Mouse (Mus musculus) MEL (cell line): ENCODE data around the gene Clhc1. TPM values are rescaled to one million over a fixed set of nuclear protein-coding genes. Genes with fewer than 3 reads are reported as not detected.

ENCODE experiments used
- DNase-seq: peaks from one replicate; pipeline ENCODE4 v3.0.0; 2011; ENCODE audit warnings: low read depth, low spot score
- H3K27ac ChIP-seq: 2 replicates; pipeline ENCODE4 v1.5.1; 2012; ENCODE audit warnings: low read depth, mild to moderate bottlenecking, control low read depth, low read length, moderate library complexity; ENCODE audit not compliant: control insufficient read depth
- H3K27me3 ChIP-seq, 2 experiments: fragments of 150-350 bp in 1 of 2; sonication (generic) in 1 of 2; 2 replicates each; pipeline ENCODE4 v1.6.1; 2012; ENCODE audit warnings: low read length in 2 of 2, mild to moderate bottlenecking in 2 of 2, improper control_type of control experiment in 1 of 2, moderate library complexity in 1 of 2; ENCODE audit not compliant: insufficient read depth in 2 of 2, control insufficient read depth in 1 of 2
- H3K36me3 ChIP-seq, 2 experiments: 2 replicates each; pipeline ENCODE4 v1.6.1; 2012 to 2014; ENCODE audit warnings: low read length in 2 of 2, improper control_type of control experiment in 1 of 2, inconsistent platforms in 1 of 2, mild to moderate bottlenecking in 1 of 2; ENCODE audit not compliant: insufficient read depth in 2 of 2, control insufficient read depth in 1 of 2
- H3K4me1 ChIP-seq, 2 experiments: fragments of 150-350 bp in 1 of 2; sonication (generic) in 1 of 2; 2 replicates each; pipeline ENCODE4 v1.6.1; 2012; ENCODE audit warnings: low read length in 2 of 2, improper control_type of control experiment in 1 of 2, mild to moderate bottlenecking in 1 of 2; ENCODE audit not compliant: insufficient read depth in 2 of 2, control insufficient read depth in 1 of 2
- H3K4me3 ChIP-seq, 2 experiments: fragments of 150-350 bp in 1 of 2; sonication (generic) in 1 of 2; 2 replicates each; pipeline ENCODE4 v1.5.1; 2012; ENCODE audit warnings: low read depth in 2 of 2, low read length in 2 of 2, mild to moderate bottlenecking in 2 of 2, moderate library complexity in 2 of 2, control low read depth in 1 of 2, improper control_type of control experiment in 1 of 2; ENCODE audit not compliant: control insufficient read depth in 1 of 2, insufficient read depth in 1 of 2
- H3K79me2 ChIP-seq: 2 replicates; pipeline ENCODE4 v1.6.1; 2012; ENCODE audit warnings: mild to moderate bottlenecking, low read length, moderate library complexity; ENCODE audit not compliant: control insufficient read depth, poor library complexity, insufficient read depth
- H3K9ac ChIP-seq: 2 replicates; pipeline ENCODE4 v1.6.1; 2012; ENCODE audit warnings: low read depth, mild to moderate bottlenecking, control low read depth, low read length, moderate library complexity; ENCODE audit not compliant: control insufficient read depth, poor library complexity, severe bottlenecking
- H3K9me3 ChIP-seq: fragments of 150-350 bp; sonication (generic); replicated peaks from 2 replicates; pipeline ENCODE4 v1.6.1; 2012; ENCODE audit warnings: mild to moderate bottlenecking, low read length, improper control_type of control experiment, moderate library complexity; ENCODE audit not compliant: insufficient read depth
- BHLHE40 ChIP-seq: IDR thresholded peaks from 2 replicates; pipeline ENCODE4 v1.6.1; 2012; ENCODE audit warnings: low read depth, mild to moderate bottlenecking, inconsistent platforms, low read length, improper control_type of control experiment, borderline replicate concordance
- CHD1 ChIP-seq: IDR thresholded peaks from 2 replicates; pipeline ENCODE4 v1.6.1; 2012; ENCODE audit warnings: low read depth, mild to moderate bottlenecking, inconsistent platforms, low read length, improper control_type of control experiment
- CHD2 ChIP-seq: IDR thresholded peaks from 2 replicates; pipeline ENCODE4 v1.6.1; 2011; ENCODE audit warnings: low read length, improper control_type of control experiment
- E2F4 ChIP-seq: IDR thresholded peaks from 2 replicates; pipeline ENCODE4 v1.6.1; 2011; ENCODE audit warnings: low read depth, low read length, improper control_type of control experiment, borderline replicate concordance
- ELF1 ChIP-seq: IDR thresholded peaks from 2 replicates; pipeline ENCODE4 v1.6.1; 2014; ENCODE audit warnings: low read depth, mild to moderate bottlenecking, inconsistent platforms, low read length, improper control_type of control experiment, moderate library complexity
- EP300 ChIP-seq, 2 experiments: IDR thresholded peaks; 2 replicates each; pipeline ENCODE4 v1.6.1; 2011; ENCODE audit warnings: improper control_type of control experiment in 2 of 2, low read length in 2 of 2, low read depth in 1 of 2, mild to moderate bottlenecking in 1 of 2
- ETS1 ChIP-seq: IDR thresholded peaks from 2 replicates; pipeline ENCODE4 v1.6.1; 2012; ENCODE audit warnings: low read depth, mild to moderate bottlenecking, inconsistent platforms, low read length, improper control_type of control experiment, moderate library complexity
- GATA1 ChIP-seq: IDR thresholded peaks from 2 replicates; pipeline ENCODE4 v1.6.1; 2011; ENCODE audit warnings: low read depth, low read length, improper control_type of control experiment
- HCFC1 ChIP-seq: IDR thresholded peaks from 2 replicates; pipeline ENCODE4 v1.6.1; 2012; ENCODE audit warnings: low read depth, mild to moderate bottlenecking, inconsistent platforms, low read length, improper control_type of control experiment, moderate library complexity
- JUND ChIP-seq: IDR thresholded peaks from 2 replicates; pipeline ENCODE4 v1.6.1; 2011; ENCODE audit warnings: low read depth, mild to moderate bottlenecking, improper control_type of control experiment, low read length
- KAT2A ChIP-seq: conservative IDR thresholded peaks from 2 replicates; pipeline ENCODE4 v1.6.1; 2012; ENCODE audit warnings: low read depth, low read length, improper control_type of control experiment, inconsistent platforms
- MAX ChIP-seq: IDR thresholded peaks from 2 replicates; pipeline ENCODE4 v1.6.1; 2011; ENCODE audit warnings: low read length, improper control_type of control experiment
- MAZ ChIP-seq: IDR thresholded peaks from 2 replicates; pipeline ENCODE4 v1.6.1; 2012; ENCODE audit warnings: low read depth, mild to moderate bottlenecking, inconsistent platforms, low read length, improper control_type of control experiment
- MEF2A ChIP-seq: IDR thresholded peaks from 2 replicates; pipeline ENCODE4 v1.6.1; 2014; ENCODE audit warnings: low read depth, mild to moderate bottlenecking, inconsistent platforms, low read length, improper control_type of control experiment; ENCODE audit not compliant: poor library complexity, insufficient replicate concordance, severe bottlenecking; ENCODE audit errors: extremely low read depth
- MXI1 ChIP-seq: IDR thresholded peaks from 2 replicates; pipeline ENCODE4 v1.6.1; 2011; ENCODE audit warnings: mild to moderate bottlenecking, low read depth, low read length, improper control_type of control experiment
- MYC ChIP-seq: IDR thresholded peaks from 2 replicates; pipeline ENCODE4 v1.6.1; 2011; ENCODE audit warnings: low read depth, mild to moderate bottlenecking, low read length, improper control_type of control experiment, moderate library complexity
- NELFE ChIP-seq: IDR thresholded peaks from 2 replicates; pipeline ENCODE4 v1.6.1; 2011; ENCODE audit warnings: low read depth, low read length, improper control_type of control experiment
- NRF1 ChIP-seq: IDR thresholded peaks from 2 replicates; pipeline ENCODE4 v1.6.1; 2014; ENCODE audit warnings: low read depth, mild to moderate bottlenecking, inconsistent platforms, low read length, improper control_type of control experiment, moderate library complexity; ENCODE audit not compliant: poor library complexity, insufficient read depth, severe bottlenecking
- POLR2A ChIP-seq, 2 experiments: IDR thresholded peaks; 2 replicates each; pipeline ENCODE4 v1.6.1; 2011 to 2012; ENCODE audit warnings: low read length in 2 of 2, mild to moderate bottlenecking in 2 of 2, control low read depth in 1 of 2, improper control_type of control experiment in 1 of 2, low read depth in 1 of 2, moderate library complexity in 1 of 2; ENCODE audit not compliant: control insufficient read depth in 1 of 2, insufficient read depth in 1 of 2, poor library complexity in 1 of 2
- POLR2AphosphoS2 ChIP-seq: IDR thresholded peaks from 2 replicates; pipeline ENCODE4 v1.6.1; 2011; ENCODE audit warnings: low read length, improper control_type of control experiment
- POLR2AphosphoS5 ChIP-seq: IDR thresholded peaks from 2 replicates; pipeline ENCODE4 v1.6.1; 2012; ENCODE audit warnings: low read depth, borderline replicate concordance, mild to moderate bottlenecking, inconsistent platforms, low read length, moderate library complexity, mixed read lengths
- RCOR1 ChIP-seq: IDR thresholded peaks from 2 replicates; pipeline ENCODE4 v1.6.1; 2012; ENCODE audit warnings: low read depth, mild to moderate bottlenecking, inconsistent platforms, low read length, improper control_type of control experiment
- SIN3A ChIP-seq: IDR thresholded peaks from 2 replicates; pipeline ENCODE4 v1.6.1; 2012; ENCODE audit warnings: low read length, improper control_type of control experiment, inconsistent platforms
- SMC3 ChIP-seq: IDR thresholded peaks from 2 replicates; pipeline ENCODE4 v1.6.1; 2011; ENCODE audit warnings: low read depth, low read length, improper control_type of control experiment
- TBP ChIP-seq: IDR thresholded peaks from 2 replicates; pipeline ENCODE4 v1.8.0; 2011; ENCODE audit warnings: low read depth, low read length, improper control_type of control experiment
- TCF12 ChIP-seq: IDR thresholded peaks from 2 replicates; pipeline ENCODE4 v1.6.1; 2014; ENCODE audit warnings: low read depth, mild to moderate bottlenecking, inconsistent platforms, low read length, improper control_type of control experiment, moderate library complexity
- UBTF ChIP-seq: IDR thresholded peaks from 2 replicates; pipeline ENCODE4 v1.6.1; 2012; ENCODE audit warnings: low read depth, mild to moderate bottlenecking, inconsistent platforms, low read length, improper control_type of control experiment, moderate library complexity, borderline replicate concordance; ENCODE audit not compliant: insufficient read depth
- USF1 ChIP-seq: IDR thresholded peaks from 2 replicates; pipeline ENCODE4 v1.6.1; 2014; ENCODE audit warnings: low read depth, mild to moderate bottlenecking, inconsistent platforms, low read length, improper control_type of control experiment, moderate library complexity
- ZKSCAN1 ChIP-seq: IDR thresholded peaks from 2 replicates; pipeline ENCODE4 v1.6.1; 2012; ENCODE audit warnings: low read depth, mild to moderate bottlenecking, inconsistent platforms, low read length, improper control_type of control experiment, moderate library complexity
- ZMIZ1 ChIP-seq: IDR thresholded peaks from 2 replicates; pipeline ENCODE4 v1.6.1; 2012; ENCODE audit warnings: low read depth, mild to moderate bottlenecking, inconsistent platforms, low read length, improper control_type of control experiment, moderate library complexity
- ZNF384 ChIP-seq: IDR thresholded peaks from 2 replicates; pipeline ENCODE4 v1.6.1; 2012; ENCODE audit warnings: low read depth, mild to moderate bottlenecking, inconsistent platforms, low read length, improper control_type of control experiment
- polyA plus RNA-seq, 2 experiments: library from polyadenylated mRNA; stranded (reverse) in 1 of 2; unstranded in 1 of 2; fragments of >175 nt in 1 of 2; fragments of >200 nt in 1 of 2; gene quantifications; 2 replicates each; pipeline versions ENCODE4 v1.2.1 to v1.2.4; 2012; ENCODE audit warnings: low replicate concordance in 2 of 2, low read depth in 1 of 2; ENCODE audit not compliant: insufficient read length in 2 of 2, insufficient read depth in 1 of 2, missing spikeins in 1 of 2
- total RNA-seq: library from RNA; depleted of rRNA; stranded (reverse); fragments of 300-350 nt; gene quantifications from 2 replicates; pipeline ENCODE4 v1.2.3, GENCODE M21; 2012; rRNA removed

Clhc1 gene
- total RNA-seq (0.26 and 0.62 TPM in 2 replicates), polyA plus RNA-seq (under 1 TPM in 1 of 2 experiments, not detected in 1; 0.08 TPM)

DNA sequence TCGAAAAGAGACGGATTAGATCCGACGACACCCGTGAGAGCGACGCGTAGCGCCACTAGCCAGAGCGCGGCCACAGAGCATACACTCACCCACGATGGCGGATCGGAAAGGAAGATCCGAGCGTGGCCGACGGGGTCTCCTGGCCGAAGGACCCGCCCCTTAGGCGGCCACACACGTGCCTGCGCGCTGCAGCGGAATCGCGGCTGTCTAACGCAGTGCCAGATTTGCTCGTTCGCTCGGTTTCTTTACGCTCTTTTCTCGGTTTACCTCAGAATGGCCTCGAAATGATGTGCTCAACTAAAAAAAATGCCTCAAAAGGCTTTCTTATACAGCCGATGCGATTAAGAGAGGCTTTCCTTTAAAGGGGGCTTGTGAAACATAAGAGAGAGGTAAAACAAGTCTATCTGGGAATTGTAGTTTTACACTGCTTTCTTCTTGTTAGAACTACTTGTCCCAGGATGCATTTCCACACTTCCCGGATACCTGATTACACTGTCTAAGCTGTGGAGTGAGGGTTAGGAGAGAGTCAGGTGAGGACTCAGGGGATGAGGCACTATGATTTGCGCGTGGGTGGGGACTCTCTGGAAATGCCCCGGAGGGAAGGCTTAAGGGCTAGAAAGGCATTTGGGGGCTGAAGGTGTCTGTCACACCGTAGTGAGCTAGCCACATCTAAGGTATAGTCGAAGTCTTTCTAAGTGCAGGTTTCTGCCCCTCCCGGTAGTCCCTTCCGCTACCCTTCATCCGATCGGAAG is at the start of gene Clhc1, which contains the start of gene Rps27a:
TSS of gene Clhc1 (plus strand) at position 199 of the 752 bp plus-strand sequence.
TSS of gene Rps27a (minus strand) at position 358 of the 752 bp plus-strand sequence.
- TF ChIP-seq USF1 (peak; percentile 63), SMC3 (peak; percentile 15; the same call in 1 of the 2 replicates), CHD2 (no peak), NRF1 (0 out of 2 replicates have a peak, but pooled peaks have one; percentile 4), ELF1 (peak; percentile 99), TCF12 (peak; percentile 66), UBTF (no peak), ZMIZ1 (peak; percentile 86), KAT2A (peak; percentile 88), EP300 (IDR thresholded peaks at IDR 0.05; ENCODE audit: low read depth in 1 of 2, low read length in 2 of 2) (peak in 1 of 2 experiments; percentile 33; a peak in 1 of 4 replicates), RCOR1 (peak; percentile 32; the same call in 1 of the 2 replicates), JUND (no peak), MAX (peak; percentile 99), TBP (peak; percentile 80), CHD1 (no peak), MYC (peak; percentile 93; the same call in 1 of the 2 replicates), POLR2AphosphoS5 (peak; percentile 85; the same call in 1 of the 2 replicates), MEF2A (no peak), POLR2AphosphoS2 (peak; percentile 98), MAZ (peak; percentile 88; the same call in 1 of the 2 replicates), E2F4 (0 out of 2 replicates have a peak, but pooled peaks have one; percentile 24), BHLHE40 (peak; percentile 41; the same call in 1 of the 2 replicates), GATA1 (peak; percentile 45; the same call in 1 of the 2 replicates), HCFC1 (peak; percentile 93), ZNF384 (no peak; the same call in 1 of the 2 replicates), ZKSCAN1 (no peak), ETS1 (peak; percentile 43; the same call in 1 of the 2 replicates), POLR2A (IDR thresholded peaks at IDR 0.05; ENCODE audit: control insufficient read depth in 1 of 2, insufficient read depth in 1 of 2, low read depth in 1 of 2, low read length in 2 of 2, poor library complexity in 1 of 2) (peak; percentile 91 to 97), SIN3A (peak; percentile 83), NELFE (peak; percentile 98), MXI1 (peak; percentile 77)
- peak within 1 kb of the TSS; percentile 75 to 99 for H3K4me3 ChIP-seq
- peak; percentile 98 for DNase-seq
- H3K79me2 ChIP-seq: peaks cover 26% of the 10 kb centered on the region
- peaks cover 26 to 33% of the 10 kb centered on the region in 2 experiments for H3K36me3 ChIP-seq
- H3K27ac ChIP-seq: peak within 1 kb of the TSS; percentile 95
- H3K4me1 ChIP-seq: peaks cover 4 to 17% of the 10 kb centered on the region in 2 experiments
- H3K27me3 ChIP-seq: no peaks in the 10 kb centered on the region
- peak within 1 kb of the TSS; percentile 97 for H3K9ac ChIP-seq
- H3K9me3 ChIP-seq: no peaks in the 10 kb centered on the region
